Mouse (Mus musculus): ENCODE results near the gene Cep112. TPM values are rescaled to one million over a fixed set of nuclear protein-coding genes. Genes with fewer than 3 reads are reported as not detected.

Cep112 gene
- 3.0 and 4.0 TPM in 2 replicates for polyA plus RNA-seq (2015; fragmentation: Nextera tagmentation; extraction: Ambion mirVana)

GRCm38 (mm10) chr11:108424889-108425591, at the start of gene Cep112:
Gene Cep112 (plus strand): TSS chr11:108425192.

Other genes starting within 250 kb of the Cep112 start
- gene Apoh, start 81.8 kb upstream of the Cep112 start, polyA plus RNA-seq (2015; fragmentation: Nextera tagmentation; extraction: Ambion mirVana) = 0.79 and 1.6 TPM in 2 replicates
- 3.5 and 3.7 TPM in 2 replicates for gene Prkca, start 81.3 kb upstream of the Cep112 start, polyA plus RNA-seq (2015; fragmentation: Nextera tagmentation; extraction: Ambion mirVana)